Mouse (Mus musculus) small intestine, adult 2 months (tissue): Measurements from ENCODE around the gene Slc3a2.

Experiments used
- CTCF ChIP-seq: fragments of 200-500 bp; IDR thresholded peaks from 2 replicates; pipeline ENCODE4 v1.5.1; 2012; ENCODE audit warnings: low read depth, mild to moderate bottlenecking, control low read depth, inconsistent platforms, low read length, moderate library complexity, mixed read lengths; ENCODE audit not compliant: insufficient replicate concordance, insufficient read length; ENCODE audit errors: extremely low read depth
- POLR2A ChIP-seq: fragments of 200-500 bp; IDR thresholded peaks from 2 replicates; pipeline ENCODE4 v1.6.1; 2012; ENCODE audit warnings: low read depth, mild to moderate bottlenecking, control low read depth, inconsistent platforms, low read length, moderate library complexity

- no peak for TF ChIP-seq POLR2A
- no peak for TF ChIP-seq CTCF
These were observed 57.4 kb downstream of the Slc3a2 start for GRCm38 (mm10) chr19:8665746-8666145.
